Mouse (Mus musculus) gastrocnemius, postnatal 10 days (tissue): Measurements from ENCODE around the gene Lurap1. TPM values are rescaled to one million over a fixed set of nuclear protein-coding genes. Genes with fewer than 3 reads are reported as not detected.

Experiments
- DNase-seq: peaks from one replicate; pipeline ENCODE4 v3.0.0; 2021; ENCODE audit warnings: mixed read lengths
- long read RNA-seq, 2 experiments: library from polyadenylated mRNA; stranded (forward); transcript quantifications; one replicate each; pipeline ENCODE4 v2.0.0; 2021
- total RNA-seq, 2 experiments: library from RNA; stranded (reverse); gene quantifications; 2 replicates each; pipeline ENCODE4 v1.2.3; 2021

The Lurap1 gene
- 10 to 100 TPM in 1 of 2 experiments, 1 to 10 TPM in 1; 9.6 to 14.5 TPM for total RNA-seq
- long read RNA-seq, experiment 1, full-length matches to known transcripts = 10 of 13 reads
- long read RNA-seq, experiment 1, partial matches to known transcripts = 0 of 13 reads
- long read RNA-seq, experiment 1, other reads (novel, unspliced or antisense) = 3 of 13 reads
- long read RNA-seq, experiment 2, full-length matches to known transcripts = 9 of 11 reads
- long read RNA-seq, experiment 2, partial matches to known transcripts = 0 of 11 reads
- long read RNA-seq, experiment 2, other reads (novel, unspliced or antisense) = 2 of 11 reads

- DNase-seq = no peak
These were observed at the start of gene Lurap1 for GRCm38 (mm10) chr4:116151238-116151637. Gene Lurap1 (minus strand): TSS chr4:116151338.

GRCm38 (mm10) chr4:116198422-116198821 lies 47.3 kb upstream of the Lurap1 start:
- no peak for DNase-seq

GRCm38 (mm10) chr4:116193583-116194383 lies 42.6 kb upstream of the Lurap1 start:
- no peak for DNase-seq

GRCm38 (mm10) chr4:116192286-116192835 lies 41.2 kb upstream of the Lurap1 start:
- DNase-seq = no peak

- no peak for DNase-seq
These were observed 33.9 kb upstream of the Lurap1 start for GRCm38 (mm10) chr4:116185083-116185482.

- peak; percentile 15 for DNase-seq
These were observed 31.6 kb upstream of the Lurap1 start for GRCm38 (mm10) chr4:116182745-116183144.

GRCm38 (mm10) chr4:116182079-116182478 lies 30.9 kb upstream of the Lurap1 start:
- no peak for DNase-seq

GRCm38 (mm10) chr4:116177140-116177539 lies 26.0 kb upstream of the Lurap1 start:
- peak; percentile 40 for DNase-seq

GRCm38 (mm10) chr4:116176543-116176988 lies 25.4 kb upstream of the Lurap1 start:
- peak; percentile 55 for DNase-seq

GRCm38 (mm10) chr4:116175711-116176542 lies 24.8 kb upstream of the Lurap1 start:
- no peak for DNase-seq

GRCm38 (mm10) chr4:116175136-116175535 lies 24.0 kb upstream of the Lurap1 start:
- DNase-seq = no peak

- no peak for DNase-seq
These were observed 23.5 kb upstream of the Lurap1 start for GRCm38 (mm10) chr4:116174466-116175116.

- no peak for DNase-seq
These were observed 22.6 kb upstream of the Lurap1 start for GRCm38 (mm10) chr4:116173752-116174151.

GRCm38 (mm10) chr4:116173072-116173471 lies 21.9 kb upstream of the Lurap1 start, which contains the start of the genes 1700042G07Rik and Gm49337:
Gene 1700042G07Rik (plus strand): TSS chr4:116173372.
Gene Gm49337 (plus strand): TSS chr4:116173384.
- DNase-seq = no peak

GRCm38 (mm10) chr4:116169353-116169672 lies 18.2 kb upstream of the Lurap1 start:
- no peak for DNase-seq

GRCm38 (mm10) chr4:116168617-116169352 lies 17.6 kb upstream of the Lurap1 start:
- DNase-seq = peak; percentile 80

GRCm38 (mm10) chr4:116167404-116167803 lies 16.3 kb upstream of the Lurap1 start, which contains the start of gene Tspan1:
Gene Tspan1 (minus strand): TSS chr4:116167601.
- DNase-seq = no peak

GRCm38 (mm10) chr4:116165708-116166407 lies 14.7 kb upstream of the Lurap1 start:
- DNase-seq = no peak

- DNase-seq = no peak
These were observed 13.8 kb upstream of the Lurap1 start for GRCm38 (mm10) chr4:116164759-116165554.
